Mouse (Mus musculus) left cerebral cortex, adult 9 months (tissue): ENCODE results near the gene Cep250.

Experiments
- DNase-seq, 2 experiments: peaks; one replicate each; pipeline ENCODE4 v3.0.0; 2022; ENCODE audit warnings: low spot score in 2 of 2

Gene Cep250

GRCm38 (mm10) chr2:155962991-155963390 is 6.7 kb downstream of the Cep250 start:
- DNase-seq, result no peak

GRCm38 (mm10) chr2:155973348-155973747 is 17.1 kb downstream of the Cep250 start:
- no peak for DNase-seq

GRCm38 (mm10) chr2:155974087-155974731 is 18.0 kb downstream of the Cep250 start:
- peak in 1 of 2 experiments; percentile 26 for DNase-seq

GRCm38 (mm10) chr2:155979328-155979991 is 23.2 kb downstream of the Cep250 start:
- peak in 1 of 2 experiments; percentile 20 for DNase-seq

GRCm38 (mm10) chr2:155985776-155986175 is 29.5 kb downstream of the Cep250 start:
- no peak for DNase-seq

GRCm38 (mm10) chr2:155987131-155987530 is 30.9 kb downstream of the Cep250 start:
- DNase-seq, result no peak

- DNase-seq, result no peak
Measured at GRCm38 (mm10) chr2:155989085-155989484, 32.8 kb downstream of the Cep250 start.

- DNase-seq, result no peak
Measured at GRCm38 (mm10) chr2:155991151-155991550, 34.9 kb downstream of the Cep250 start.

- DNase-seq, result peak in 1 of 2 experiments; percentile 25
Measured at GRCm38 (mm10) chr2:155991863-155992321, 35.6 kb downstream of the Cep250 start.

- no peak for DNase-seq
Measured at GRCm38 (mm10) chr2:156005393-156005792, 49.1 kb downstream of the Cep250 start.

GRCm38 (mm10) chr2:156007888-156008532 is 51.8 kb downstream of the Cep250 start, which contains the start of the genes 6430550D23Rik and Ergic3:
Gene 6430550D23Rik, minus strand, starts transcription at chr2:156007977.
Gene Ergic3, plus strand, starts transcription at chr2:156008045.
- peak; percentile 94 to 98 for DNase-seq

- no peak for DNase-seq
Measured at GRCm38 (mm10) chr2:156018106-156018505, 61.8 kb downstream of the Cep250 start.

GRCm38 (mm10) chr2:156021219-156021618 is 65.0 kb downstream of the Cep250 start:
- no peak for DNase-seq

GRCm38 (mm10) chr2:156021765-156022164 is 65.5 kb downstream of the Cep250 start:
- no peak for DNase-seq

- no peak for DNase-seq
Measured at GRCm38 (mm10) chr2:156025482-156025881, 69.2 kb downstream of the Cep250 start.

GRCm38 (mm10) chr2:156039390-156039789 is 83.1 kb downstream of the Cep250 start:
- no peak for DNase-seq

- DNase-seq, result no peak
Measured at GRCm38 (mm10) chr2:156042903-156043302, 86.6 kb downstream of the Cep250 start.

- no peak for DNase-seq
Measured at GRCm38 (mm10) chr2:156047929-156048328, 91.7 kb downstream of the Cep250 start.
